Mouse (Mus musculus): ENCODE results near the gene Dhx32.

Dhx32 gene

GRCm38 (mm10) chr7:133775179-133775578 lies 7.3 kb downstream of the Dhx32 start:
- ATAC-seq (ENCODE audit: low TSS enrichment) = no peak

GRCm38 (mm10) chr7:133768517-133768916 lies 14.0 kb downstream of the Dhx32 start:
- ATAC-seq (ENCODE audit: low TSS enrichment) = peak; percentile 82

- ATAC-seq (ENCODE audit: low TSS enrichment) = no peak
Observed at GRCm38 (mm10) chr7:133768027-133768426, 14.5 kb downstream of the Dhx32 start.

- peak; percentile 38 for ATAC-seq (ENCODE audit: low TSS enrichment)
Observed at GRCm38 (mm10) chr7:133765849-133766243, 16.7 kb downstream of the Dhx32 start.

- ATAC-seq (ENCODE audit: low TSS enrichment) = no peak
Observed at GRCm38 (mm10) chr7:133765240-133765848, 17.2 kb downstream of the Dhx32 start.

DNA sequence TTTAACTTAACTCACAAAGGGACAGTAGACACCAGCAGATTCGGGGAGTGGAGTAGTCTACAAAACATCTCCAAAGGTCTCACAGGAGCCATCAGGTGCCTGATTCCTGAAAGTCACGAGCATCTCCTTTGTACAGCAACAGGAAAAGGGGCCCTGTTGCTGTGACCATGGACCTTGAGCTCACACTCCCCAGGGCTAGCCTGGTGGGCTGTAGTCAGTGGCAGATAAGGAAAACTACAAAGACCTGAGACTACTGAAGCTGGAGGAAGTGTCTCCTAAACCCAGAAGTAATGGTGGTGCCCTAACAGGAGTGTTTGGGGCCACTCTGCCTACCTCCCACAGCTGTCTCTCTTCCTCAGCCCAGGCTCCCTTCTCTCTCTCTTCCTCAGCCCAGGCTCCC lies 18.1 kb downstream of the Dhx32 start:
- no peak for ATAC-seq (ENCODE audit: low TSS enrichment)

GRCm38 (mm10) chr7:133762696-133763095 lies 19.8 kb downstream of the Dhx32 start:
- ATAC-seq (ENCODE audit: low TSS enrichment) = no peak

- peak; percentile 70 for ATAC-seq (ENCODE audit: low TSS enrichment)
Observed at GRCm38 (mm10) chr7:133759611-133760353, 22.7 kb downstream of the Dhx32 start.

DNA sequence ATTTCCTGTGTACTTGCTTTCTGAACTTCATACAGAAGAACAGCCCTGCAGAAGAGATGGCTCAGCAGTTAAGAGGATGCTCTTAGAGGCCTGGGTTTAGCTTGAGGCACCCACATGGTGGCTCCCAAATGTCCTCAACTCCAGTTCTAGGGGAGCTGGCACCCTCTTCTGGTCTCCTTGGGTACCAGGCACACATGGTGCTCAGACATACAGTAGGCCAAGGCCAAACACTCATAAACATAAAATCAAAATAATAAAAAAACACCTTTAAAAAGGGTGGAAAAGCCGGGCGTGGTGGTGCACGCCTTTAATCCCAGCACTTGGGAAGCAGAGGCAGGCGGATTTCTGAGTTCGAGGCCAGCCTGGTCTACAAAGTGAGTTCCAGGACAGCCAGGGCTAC lies 23.8 kb downstream of the Dhx32 start:
- ATAC-seq (ENCODE audit: low TSS enrichment) = no peak

- no peak for ATAC-seq (ENCODE audit: low TSS enrichment)
Observed at GRCm38 (mm10) chr7:133757961-133758455, 24.5 kb downstream of the Dhx32 start.

- ATAC-seq (ENCODE audit: low TSS enrichment) = no peak
Observed at GRCm38 (mm10) chr7:133751163-133751562, 31.4 kb downstream of the Dhx32 start.

DNA sequence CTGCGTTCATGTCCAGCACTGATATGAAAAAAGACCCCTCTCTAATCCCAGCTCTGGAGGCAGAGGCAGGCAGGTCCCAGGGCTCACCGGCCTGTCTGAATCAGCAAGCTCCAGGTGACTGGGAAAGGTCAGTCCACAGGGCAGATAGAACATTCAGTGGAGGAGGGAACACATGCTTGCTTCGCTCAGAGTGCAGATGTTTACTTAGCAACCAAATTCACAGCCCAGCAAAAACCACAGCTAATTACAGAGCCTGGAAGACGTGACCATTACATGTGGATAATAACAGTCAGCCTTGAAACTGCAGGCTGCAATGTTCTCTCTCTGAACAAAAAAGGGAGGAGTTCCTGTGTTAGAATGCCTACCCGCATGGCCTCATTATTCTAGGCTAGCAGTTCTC lies 31.9 kb downstream of the Dhx32 start:
- ATAC-seq (ENCODE audit: low TSS enrichment) = no peak

DNA sequence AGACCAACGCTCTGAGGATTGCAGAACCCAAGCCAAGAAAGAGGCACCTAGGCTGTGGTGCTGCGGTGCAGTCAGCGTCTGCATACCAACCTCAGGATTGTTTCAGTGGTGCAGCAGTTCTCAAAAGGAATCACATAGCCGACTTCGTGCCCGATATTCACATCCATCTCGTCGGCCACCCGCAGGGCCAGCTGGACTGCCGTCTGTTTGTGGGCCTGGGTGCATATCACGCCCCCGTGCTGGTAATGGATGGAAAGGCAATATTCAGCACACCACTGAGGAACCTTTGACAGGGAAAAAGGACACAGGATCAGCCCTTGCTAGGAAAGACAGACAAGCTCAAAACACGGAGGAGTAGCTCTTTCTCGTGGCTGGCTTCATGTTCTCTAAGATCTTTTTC lies 33.8 kb downstream of the Dhx32 start:
- ATAC-seq (ENCODE audit: low TSS enrichment) = peak; percentile 22; the same call in 1 of the 2 replicates

DNA sequence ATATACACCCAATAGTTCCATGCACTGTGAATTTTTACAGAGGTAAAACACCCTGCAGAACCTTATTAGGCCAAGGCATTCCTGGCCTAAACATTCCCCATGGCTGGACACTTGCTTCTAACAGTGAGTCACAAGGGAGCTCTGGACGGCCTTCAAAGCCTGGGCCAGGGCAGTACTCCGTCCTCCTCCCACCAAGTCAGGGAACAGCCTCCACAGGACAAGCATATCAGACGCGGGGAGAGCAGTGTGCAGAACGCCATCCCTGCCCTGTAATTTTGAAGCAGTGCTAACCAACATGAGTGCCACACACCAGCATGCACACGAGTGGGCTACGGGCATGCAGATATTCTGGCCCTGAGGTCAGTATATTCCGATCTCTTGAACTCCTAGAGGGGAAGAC lies 35.2 kb downstream of the Dhx32 start:
- ATAC-seq (ENCODE audit: low TSS enrichment) = no peak

DNA sequence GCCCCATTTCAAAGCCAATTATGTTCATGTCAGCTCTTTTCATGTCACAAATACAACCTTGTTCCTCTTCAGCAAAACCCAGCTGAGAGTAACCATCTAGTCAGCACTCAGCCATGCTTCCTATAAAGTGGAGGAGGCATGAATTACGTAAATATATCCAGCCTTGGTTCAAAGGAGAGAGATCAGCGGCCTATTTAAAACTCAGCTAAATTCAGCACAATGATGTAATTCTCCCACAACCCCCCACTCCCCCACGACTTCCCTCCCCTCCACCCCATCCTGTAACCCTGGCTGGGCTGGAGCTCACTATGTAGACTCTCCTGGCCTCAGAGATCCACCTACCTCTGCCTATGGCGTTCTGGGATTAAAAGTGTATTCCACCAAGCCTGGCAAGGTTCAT lies 37.8 kb downstream of the Dhx32 start:
- ATAC-seq (ENCODE audit: low TSS enrichment) = peak; percentile 44; the same call in 1 of the 2 replicates

DNA sequence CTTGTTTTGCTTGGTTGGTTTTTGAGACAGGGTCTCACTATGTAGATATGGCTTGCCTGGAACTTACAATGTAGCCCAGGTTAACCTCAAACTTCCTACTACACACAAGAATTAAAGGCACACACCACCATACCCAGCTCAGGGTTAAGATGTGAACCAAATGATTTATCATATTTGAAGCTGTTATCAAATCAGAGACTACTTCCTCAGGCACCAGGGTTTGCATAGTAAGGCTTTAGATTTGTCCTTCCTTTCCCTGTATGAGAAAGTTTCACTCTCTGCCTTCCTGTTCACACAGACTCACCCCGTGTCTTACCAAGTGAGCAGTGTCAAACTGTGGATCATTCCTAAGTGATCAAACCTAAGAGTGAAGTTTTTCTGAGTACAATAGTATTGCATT lies 38.3 kb downstream of the Dhx32 start:
- ATAC-seq (ENCODE audit: low TSS enrichment) = no peak

GRCm38 (mm10) chr7:133743611-133744010 lies 38.9 kb downstream of the Dhx32 start:
- ATAC-seq (ENCODE audit: low TSS enrichment) = no peak

DNA sequence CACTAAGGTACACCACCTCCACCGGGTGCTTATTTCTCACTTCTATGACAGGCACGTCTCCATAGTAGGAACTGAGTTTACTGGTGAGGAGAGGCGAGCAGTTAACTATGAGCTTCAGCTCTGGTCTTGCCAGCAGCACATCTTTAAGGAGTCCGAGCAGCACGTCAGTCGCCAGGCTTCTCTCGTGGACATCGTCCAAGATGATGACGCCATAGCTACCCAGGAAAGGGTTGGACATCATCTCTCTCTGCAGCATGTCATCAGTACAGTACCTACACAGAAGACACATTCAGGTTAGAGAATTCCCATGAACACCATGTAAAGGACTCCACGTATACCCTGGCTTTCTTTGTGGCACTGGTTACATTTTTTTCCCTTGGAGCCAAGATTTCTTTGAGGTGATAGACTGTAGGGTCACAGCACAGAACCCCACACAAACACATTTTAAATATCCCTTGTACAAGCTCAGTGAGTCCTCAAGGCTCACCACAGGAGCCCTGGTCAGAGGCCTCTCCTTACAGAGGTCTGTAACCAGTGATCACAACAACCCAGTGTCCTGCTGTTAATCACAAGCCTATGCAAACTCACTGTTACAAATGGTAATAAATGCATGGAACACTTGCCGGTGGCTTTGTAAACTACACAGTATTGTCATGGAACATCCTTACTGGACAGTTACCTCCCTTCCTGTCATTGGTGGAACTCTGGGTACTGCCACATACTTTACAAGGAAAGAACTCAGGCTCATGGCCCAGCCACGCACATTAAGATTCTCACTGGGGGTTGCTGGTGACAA lies 39.8 kb downstream of the Dhx32 start:
- ATAC-seq (ENCODE audit: low TSS enrichment) = no peak

GRCm38 (mm10) chr7:133740558-133740957 lies 42.0 kb downstream of the Dhx32 start:
- ATAC-seq (ENCODE audit: low TSS enrichment) = no peak

DNA sequence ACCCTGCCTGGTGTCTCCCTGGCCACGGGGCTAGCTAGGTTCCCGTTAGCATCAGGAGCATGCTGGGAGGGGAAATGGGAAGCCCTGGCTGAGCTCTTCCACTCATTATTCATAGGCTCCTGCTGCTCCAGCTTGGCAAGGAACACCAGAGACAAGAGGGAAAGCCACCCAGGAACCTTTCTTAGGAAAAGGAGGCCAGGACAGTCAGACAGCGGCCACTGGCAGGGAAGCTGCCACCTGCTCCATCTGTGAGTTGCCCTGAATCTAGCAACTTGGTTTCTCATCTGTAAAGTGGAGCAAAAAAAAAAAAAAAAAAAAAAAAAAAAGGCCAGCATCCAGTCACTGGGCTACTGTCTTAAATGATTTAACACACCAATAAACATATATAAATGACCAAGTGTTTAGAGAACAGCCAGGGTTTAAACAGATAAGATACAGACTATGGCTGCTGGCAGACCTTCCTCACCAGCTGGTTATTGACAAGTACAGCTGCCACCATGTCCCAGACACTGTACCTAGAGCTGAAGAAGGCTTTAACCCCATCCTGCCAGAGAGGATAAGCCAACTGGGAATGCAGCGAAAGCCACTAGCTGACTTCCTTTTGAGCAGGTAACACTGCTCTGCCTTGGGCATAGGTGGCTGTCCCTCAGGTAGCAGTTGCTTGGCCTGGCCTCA lies 50.4 kb downstream of the Dhx32 start:
- peak; percentile 81 for ATAC-seq (ENCODE audit: low TSS enrichment)

DNA sequence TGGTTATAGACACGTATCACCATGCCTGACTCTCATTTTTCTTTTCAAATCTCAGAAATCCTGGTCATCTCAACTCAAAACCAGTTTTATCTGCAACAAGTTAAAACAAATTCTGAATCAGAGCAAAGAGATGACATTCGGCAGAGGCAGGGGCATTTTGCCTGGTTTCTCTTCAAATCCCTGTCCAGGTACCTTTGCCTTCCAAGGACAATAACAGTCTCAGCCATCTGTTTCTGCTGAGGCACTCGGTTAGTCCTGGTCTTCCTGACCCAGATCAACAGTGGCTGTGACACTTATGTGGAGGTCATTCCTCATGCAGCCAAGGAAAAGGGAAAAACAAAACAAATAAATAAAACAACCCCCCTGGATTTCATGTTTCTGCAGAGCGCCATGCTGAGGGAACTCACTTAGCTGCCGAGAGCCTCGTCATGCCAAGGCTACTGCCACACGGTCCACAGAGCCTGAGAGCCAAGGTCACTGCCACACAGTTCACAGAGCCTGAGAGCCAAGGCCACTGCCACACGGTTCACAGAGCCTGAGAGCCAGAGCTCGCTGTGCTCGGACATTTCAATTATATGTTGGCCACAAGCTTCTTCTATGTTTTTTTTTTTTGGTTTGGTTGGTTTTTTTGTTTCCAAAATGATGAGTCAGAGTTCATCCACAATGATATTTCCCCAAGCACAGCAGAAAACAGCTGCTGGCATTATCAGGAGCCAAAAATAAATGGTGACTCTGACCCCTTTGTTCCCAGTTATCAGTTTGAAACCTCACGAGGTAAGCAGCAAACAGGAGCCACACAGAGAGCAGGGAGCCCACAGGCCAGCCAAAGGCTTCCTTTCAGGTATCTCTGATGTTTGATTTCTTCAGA lies 52.0 kb downstream of the Dhx32 start:
- ATAC-seq (ENCODE audit: low TSS enrichment) = no peak

Measured in frontal cortex, adult (tissue).